Mouse (Mus musculus): ENCODE data around the gene Gm42372. TPM values are rescaled to one million over a fixed set of nuclear protein-coding genes. Genes with fewer than 3 reads are reported as not detected.
A peak's percentile ranks its signal among the peaks of the same experiment; 100 is the strongest.

Gene Gm42372
- total RNA-seq, 1 experiment, result 0.13 TPM

DNA sequence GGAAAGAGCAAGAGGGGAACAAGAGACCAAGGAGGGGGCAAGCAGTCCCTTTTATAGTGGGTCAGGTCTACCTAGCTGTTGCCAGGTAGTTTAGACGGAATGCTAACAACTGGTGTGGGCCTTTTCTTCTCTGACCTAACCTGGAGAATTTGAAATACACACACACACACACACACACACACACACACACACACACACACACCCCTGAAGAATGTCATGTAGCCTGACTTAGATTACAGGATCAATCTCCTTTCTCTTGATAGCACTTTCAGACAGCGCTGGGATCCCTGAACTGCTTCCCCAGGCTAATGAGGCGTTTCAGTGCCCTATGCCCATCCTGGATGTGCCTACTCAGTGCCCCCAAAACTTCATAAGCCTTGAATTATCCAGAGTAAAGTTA is 4.3 kb upstream of the Gm42372 start:
- Histone ChIP-seq H3K9me3 (ENCODE audit: control insufficient read depth, insufficient read depth, low read depth, low read length) (no peaks in the 10 kb centered on the region), H3K4me3 (ENCODE audit: insufficient read depth in 1 of 2, low read depth in 1 of 2, low read length in 2 of 2, poor library complexity in 1 of 2, severe bottlenecking in 1 of 2) (no peak overlapping the region), H3K36me3 (ENCODE audit: control insufficient read depth, insufficient read depth, low read length, poor library complexity, severe bottlenecking) (no peaks in the 10 kb centered on the region), H3K9ac (ENCODE audit: insufficient read depth, low read depth, low read length, poor library complexity, severe bottlenecking) (no peak overlapping the region), H3K27ac (ENCODE audit: insufficient read depth, low read depth, low read length, poor library complexity, severe bottlenecking) (no peak overlapping the region), H3K4me1 (ENCODE audit: control insufficient read depth in 2 of 2, insufficient read depth in 2 of 2, low read length in 2 of 2, poor library complexity in 1 of 2) (peaks cover 2 to 12% of the 10 kb centered on the region in 2 experiments; a peak in 2 of 4 replicates)
- in situ Hi-C loops (cut with MboI; ENCODE audit: low sequenced_read_pairs in 2 of 2, unreplicated experiment in 2 of 2), result no loop called here
- no peak for TF ChIP-seq CHD2 (IDR thresholded peaks at IDR 0.05; ENCODE audit: low read depth, low read length)
- no peak for TF ChIP-seq ZNF384 (IDR thresholded peaks at IDR 0.05; ENCODE audit: low read depth, low read length)
- TF ChIP-seq ZC3H11A (IDR thresholded peaks at IDR 0.05; ENCODE audit: borderline replicate concordance, low read depth, low read length), result no peak
- no peak for TF ChIP-seq MAFK (IDR thresholded peaks at IDR 0.05; ENCODE audit: insufficient read depth, low read depth, low read length)
- TF ChIP-seq HCFC1 (IDR thresholded peaks at IDR 0.05; ENCODE audit: borderline replicate concordance, insufficient read depth, low read length), result no peak
- DNase-seq (ENCODE audit: low read depth, low spot score), result no peak

DNA sequence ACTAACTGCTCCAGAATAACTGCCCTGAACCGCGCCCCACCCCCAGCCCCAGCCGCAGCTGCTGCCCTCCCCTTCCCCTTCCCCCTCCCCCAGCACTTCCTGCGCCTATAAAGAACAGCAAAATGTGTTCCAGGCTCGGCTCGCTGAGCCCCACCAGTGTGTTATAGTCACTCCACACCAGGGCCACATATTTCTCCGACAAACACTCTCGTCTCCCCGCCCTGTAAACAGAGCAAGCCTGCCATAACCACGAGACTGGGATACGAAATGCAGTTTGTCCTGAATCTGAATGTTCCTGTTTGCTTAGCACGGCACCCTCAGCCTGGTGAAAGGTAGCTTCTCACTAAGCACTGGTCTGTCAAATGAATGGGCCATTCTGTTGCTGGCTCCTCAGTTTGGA is 2.5 kb upstream of the Gm42372 start:
- TF ChIP-seq HCFC1 (IDR thresholded peaks at IDR 0.05; ENCODE audit: borderline replicate concordance, insufficient read depth, low read length) (no peak), CHD2 (IDR thresholded peaks at IDR 0.05; ENCODE audit: low read depth, low read length) (no peak), MAFK (IDR thresholded peaks at IDR 0.05; ENCODE audit: insufficient read depth, low read depth, low read length) (no peak), ZC3H11A (IDR thresholded peaks at IDR 0.05; ENCODE audit: borderline replicate concordance, low read depth, low read length) (no peak), ZNF384 (IDR thresholded peaks at IDR 0.05; ENCODE audit: low read depth, low read length) (no peak)
- Histone ChIP-seq H3K36me3 (ENCODE audit: control insufficient read depth, insufficient read depth, low read length, poor library complexity, severe bottlenecking) (no peaks in the 10 kb centered on the region), H3K9me3 (ENCODE audit: control insufficient read depth, insufficient read depth, low read depth, low read length) (no peaks in the 10 kb centered on the region), H3K9ac (ENCODE audit: insufficient read depth, low read depth, low read length, poor library complexity, severe bottlenecking) (peak overlapping the region; percentile 67), H3K4me1 (ENCODE audit: control insufficient read depth in 2 of 2, insufficient read depth in 2 of 2, low read length in 2 of 2, poor library complexity in 1 of 2) (peaks cover 2 to 12% of the 10 kb centered on the region in 2 experiments; a peak in 2 of 4 replicates), H3K4me3 (ENCODE audit: insufficient read depth in 1 of 2, low read depth in 1 of 2, low read length in 2 of 2, poor library complexity in 1 of 2, severe bottlenecking in 1 of 2) (peak overlapping the region; percentile 29 to 48; a peak in 2 of 4 replicates), H3K27ac (ENCODE audit: insufficient read depth, low read depth, low read length, poor library complexity, severe bottlenecking) (no peak overlapping the region)
- DNase-seq (ENCODE audit: low read depth, low spot score), result no peak
- in situ Hi-C loops (cut with MboI; ENCODE audit: low sequenced_read_pairs in 2 of 2, unreplicated experiment in 2 of 2), result no loop called here

DNA sequence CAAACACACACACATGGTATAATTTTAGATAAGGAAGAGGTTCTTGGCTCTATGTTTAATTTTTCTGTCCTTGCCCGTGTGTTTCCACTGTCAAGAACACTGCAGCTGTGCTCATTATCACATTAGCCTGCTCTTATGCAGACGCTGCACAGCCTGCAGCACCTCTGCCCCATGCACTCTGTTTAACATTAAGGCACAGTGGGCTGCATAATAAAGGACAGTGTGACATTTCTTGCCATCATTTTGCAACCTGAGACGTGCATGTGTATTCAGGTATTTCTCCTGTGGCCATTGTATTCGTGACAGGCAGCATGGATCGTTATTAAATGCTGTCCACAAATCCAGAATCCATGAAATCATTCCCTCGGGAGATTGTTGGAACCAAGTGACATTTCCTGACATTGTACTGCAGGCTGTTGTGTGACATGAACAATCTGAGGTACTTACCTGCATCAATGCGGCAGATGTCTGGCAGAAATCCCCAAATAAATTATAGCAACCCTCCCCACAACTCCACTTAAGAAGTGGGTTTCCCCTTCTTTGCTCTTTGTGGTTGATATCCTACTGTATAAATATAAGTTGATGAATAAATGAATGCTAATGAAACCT is 4.8 kb downstream of the Gm42372 start:
- in situ Hi-C loops (cut with MboI; ENCODE audit: low sequenced_read_pairs in 2 of 2, unreplicated experiment in 2 of 2), result no loop called here
- Histone ChIP-seq H3K9ac (ENCODE audit: insufficient read depth, low read depth, low read length, poor library complexity, severe bottlenecking) (no peak overlapping the region), H3K4me1 (ENCODE audit: control insufficient read depth in 2 of 2, insufficient read depth in 2 of 2, low read length in 2 of 2, poor library complexity in 1 of 2) (peaks cover 1 to 8% of the 10 kb centered on the region in 2 experiments; a peak in 2 of 4 replicates), H3K4me3 (ENCODE audit: insufficient read depth in 1 of 2, low read depth in 1 of 2, low read length in 2 of 2, poor library complexity in 1 of 2, severe bottlenecking in 1 of 2) (no peak overlapping the region), H3K27ac (ENCODE audit: insufficient read depth, low read depth, low read length, poor library complexity, severe bottlenecking) (no peak overlapping the region), H3K9me3 (ENCODE audit: control insufficient read depth, insufficient read depth, low read depth, low read length) (no peaks in the 10 kb centered on the region), H3K36me3 (ENCODE audit: control insufficient read depth, insufficient read depth, low read length, poor library complexity, severe bottlenecking) (no peaks in the 10 kb centered on the region)
- DNase-seq (ENCODE audit: low read depth, low spot score), result no peak
- TF ChIP-seq ZC3H11A (IDR thresholded peaks at IDR 0.05; ENCODE audit: borderline replicate concordance, low read depth, low read length) (no peak), HCFC1 (IDR thresholded peaks at IDR 0.05; ENCODE audit: borderline replicate concordance, insufficient read depth, low read length) (no peak), CHD2 (IDR thresholded peaks at IDR 0.05; ENCODE audit: low read depth, low read length) (no peak), MAFK (IDR thresholded peaks at IDR 0.05; ENCODE audit: insufficient read depth, low read depth, low read length) (no peak), ZNF384 (IDR thresholded peaks at IDR 0.05; ENCODE audit: low read depth, low read length) (no peak)

DNA sequence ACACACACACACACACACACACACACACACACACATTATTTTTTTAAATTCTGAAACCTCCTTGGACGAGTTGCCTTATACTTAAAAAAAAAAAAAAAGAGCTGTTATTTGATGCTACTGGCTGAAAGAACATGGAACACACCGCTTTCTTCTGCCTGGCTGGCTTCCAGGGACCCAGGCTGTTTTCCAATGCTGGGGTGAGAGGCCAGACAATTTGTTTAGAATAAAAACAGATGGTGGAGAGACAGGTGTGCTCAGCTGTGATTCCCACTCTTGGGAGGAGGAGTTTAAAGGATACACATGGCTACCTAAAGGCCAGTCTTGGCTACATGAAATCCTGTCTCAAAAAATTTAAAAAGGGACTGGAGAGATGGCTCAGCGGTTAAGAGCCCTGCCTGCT is 5.5 kb downstream of the Gm42372 start:
- H3K9ac ChIP-seq (ENCODE audit: insufficient read depth, low read depth, low read length, poor library complexity, severe bottlenecking), result no peak overlapping the region
- no peak for DNase-seq (ENCODE audit: low read depth, low spot score)
- H3K4me1 ChIP-seq (ENCODE audit: control insufficient read depth in 2 of 2, insufficient read depth in 2 of 2, low read length in 2 of 2, poor library complexity in 1 of 2), result peaks cover 1 to 9% of the 10 kb centered on the region in 2 experiments; a peak in 2 of 4 replicates
- H3K9me3 ChIP-seq (ENCODE audit: control insufficient read depth, insufficient read depth, low read depth, low read length), result no peaks in the 10 kb centered on the region
- TF ChIP-seq MAFK (IDR thresholded peaks at IDR 0.05; ENCODE audit: insufficient read depth, low read depth, low read length), result no peak
- no peak for TF ChIP-seq HCFC1 (IDR thresholded peaks at IDR 0.05; ENCODE audit: borderline replicate concordance, insufficient read depth, low read length)
- TF ChIP-seq ZNF384 (IDR thresholded peaks at IDR 0.05; ENCODE audit: low read depth, low read length), result no peak
- TF ChIP-seq CHD2 (IDR thresholded peaks at IDR 0.05; ENCODE audit: low read depth, low read length), result no peak
- TF ChIP-seq ZC3H11A (IDR thresholded peaks at IDR 0.05; ENCODE audit: borderline replicate concordance, low read depth, low read length), result no peak
- no peaks in the 10 kb centered on the region for H3K36me3 ChIP-seq (ENCODE audit: control insufficient read depth, insufficient read depth, low read length, poor library complexity, severe bottlenecking)
- in situ Hi-C loops (cut with MboI; ENCODE audit: low sequenced_read_pairs in 2 of 2, unreplicated experiment in 2 of 2), result no loop called here
- H3K27ac ChIP-seq (ENCODE audit: insufficient read depth, low read depth, low read length, poor library complexity, severe bottlenecking), result no peak overlapping the region
- H3K4me3 ChIP-seq (ENCODE audit: insufficient read depth in 1 of 2, low read depth in 1 of 2, low read length in 2 of 2, poor library complexity in 1 of 2, severe bottlenecking in 1 of 2), result no peak overlapping the region

Measured in ES-E14 (cell line).